Mouse (Mus musculus) T-helper 2 cell (primary cell): ENCODE data around the gene Ulk1.

Experiments used
- in situ Hi-C: fragments of 300-600 bp; cut with MboI, MseI; formaldehyde crosslinking; loops from one replicate; pipeline ENCODE4 v1.15.1; 2025; ENCODE audit warnings: high pct_unique_total_duplicates

Gene Ulk1

DNA sequence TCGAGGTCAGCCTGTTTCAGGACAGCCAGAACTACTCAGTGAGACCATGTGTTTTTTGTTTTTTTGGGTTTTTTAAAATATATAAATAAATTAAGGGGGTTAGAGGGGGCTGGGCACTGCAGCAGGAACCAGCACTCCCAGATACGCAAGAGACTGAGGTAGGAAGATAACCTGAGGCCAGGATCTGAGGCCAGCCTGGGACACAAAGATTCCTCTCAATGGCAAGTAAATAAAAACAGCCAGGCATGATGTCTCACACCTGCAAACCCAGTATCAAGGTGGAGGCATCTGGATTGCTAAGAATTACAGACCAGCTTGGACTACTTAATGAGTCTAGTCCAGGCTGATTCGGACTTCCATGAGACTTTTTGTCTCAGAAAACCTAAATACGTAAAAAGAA lies 40.6 kb downstream of the Ulk1 start:
- in situ Hi-C loops, result no loop called here

GRCm38 (mm10) chr5:110763890-110764289 lies 46.0 kb downstream of the Ulk1 start:
- in situ Hi-C loops, result no loop called here

GRCm38 (mm10) chr5:110745021-110745420 lies 64.9 kb downstream of the Ulk1 start:
- in situ Hi-C loops, result no loop called here

- in situ Hi-C loops, result no loop called here
These were observed 70.2 kb downstream of the Ulk1 start for GRCm38 (mm10) chr5:110739496-110740275.

- in situ Hi-C loops, result no loop called here
These were observed 74.3 kb downstream of the Ulk1 start for GRCm38 (mm10) chr5:110735606-110736005.
